Mouse (Mus musculus) liver, embryonic 13.5 days (tissue): ENCODE data around the gene Eif4a1. TPM values are rescaled to one million over a fixed set of nuclear protein-coding genes. Genes with fewer than 3 reads are reported as not detected.
"Not testable (repeated sequence)": the region's sequence is repeated elsewhere in the genome, so short reads cannot be mapped to it uniquely, and the experiment has no call there.

Source experiments
- ATAC-seq: fragments of 200-750 bp; cut with Nextera tagmentation; 2 replicates; pipeline ENCODE4 v1.8.0; 2017; ENCODE audit warnings: low read depth, mild to moderate bottlenecking, moderate number of reproducible peaks, moderate library complexity
- DNase-seq: peaks from one replicate; pipeline ENCODE4 v3.0.0; 2022
- H3K27ac ChIP-seq: fragments of 300-500 bp; sonication (generic); 2 replicates; pipeline ENCODE4 v1.5.1; 2015; ENCODE audit warnings: moderate library complexity, mild to moderate bottlenecking, inconsistent platforms
- H3K27me3 ChIP-seq: fragments of 300-500 bp; sonication (generic); 2 replicates; pipeline ENCODE4 v1.6.1; 2015; ENCODE audit warnings: mild to moderate bottlenecking, inconsistent platforms
- H3K36me3 ChIP-seq: fragments of 300-500 bp; sonication (generic); 2 replicates; pipeline ENCODE4 v1.6.1; 2015; ENCODE audit warnings: mild to moderate bottlenecking, inconsistent platforms
- H3K4me1 ChIP-seq: fragments of 300-500 bp; sonication (generic); replicated peaks from 2 replicates; pipeline ENCODE4 v1.6.1; 2015; ENCODE audit warnings: inconsistent platforms
- H3K4me2 ChIP-seq: fragments of 300-500 bp; sonication (generic); 2 replicates; pipeline ENCODE4 v1.6.1; 2015; ENCODE audit warnings: inconsistent platforms, mild to moderate bottlenecking, moderate library complexity
- H3K4me3 ChIP-seq: fragments of 300-500 bp; sonication (generic); replicated peaks from 2 replicates; pipeline ENCODE4 v1.5.1; 2015; ENCODE audit warnings: mild to moderate bottlenecking, inconsistent platforms
- H3K9ac ChIP-seq: fragments of 300-500 bp; sonication (generic); 2 replicates; pipeline ENCODE4 v1.6.1; 2015; ENCODE audit warnings: mild to moderate bottlenecking, inconsistent platforms
- H3K9me3 ChIP-seq: fragments of 300-500 bp; sonication (generic); replicated peaks from 2 replicates; pipeline ENCODE4 v1.6.1; 2016; ENCODE audit warnings: inconsistent platforms
- WGBS: fragments of 180-500 bp; shearing (Covaris S2); methylation state at CpG from one replicate; pipeline ENCODE4 v1.1.7; 2015; ENCODE audit not compliant: insufficient replicate concordance; 5-methylcytosine and 5-hydroxymethylcytosine counted together
- microRNA counts: library from miRNA; unstranded; fragments of <30 nt; microRNA quantifications from one replicate; lab custom pipeline; 2016
- microRNA-seq: library from miRNA; unstranded; fragments of <30 nt; microRNA quantifications from one replicate; pipeline ENCODE4, GENCODE M21; 2016
- polyA plus RNA-seq: library from polyadenylated mRNA; unstranded; fragments of >200 nt; fragmentation: Nextera tagmentation; extraction: Ambion mirVana; gene quantifications from 2 replicates; pipeline ENCODE4 v1.2.1, GENCODE M21; 2015

Gene Eif4a1
- polyA plus RNA-seq, 1 experiment from 2014 or later, result 351 TPM

GRCm38 (mm10) chr11:69629802-69630201 is 42.4 kb downstream of the Eif4a1 start:
- WGBS, result 53% methylated on average over 1 of the region's 1 CpGs
- DNase-seq, result no peak

GRCm38 (mm10) chr11:69628286-69628685 is 43.9 kb downstream of the Eif4a1 start:
- H3K36me3 ChIP-seq, result no peaks in the 10 kb centered on the region
- 33% methylated on average over 6 of the region's 6 CpGs for WGBS
- H3K4me2 ChIP-seq, result no peak overlapping the region
- H3K4me3 ChIP-seq, result no peak overlapping the region
- no peaks in the 10 kb centered on the region for H3K9me3 ChIP-seq
- no peak overlapping the region for H3K9ac ChIP-seq
- H3K27me3 ChIP-seq, result no peaks in the 10 kb centered on the region
- ATAC-seq (no peak), DNase-seq (peak; percentile 69)
- H3K4me1 ChIP-seq, result peaks cover 17% of the 10 kb centered on the region
- H3K27ac ChIP-seq, result no peak overlapping the region

More at GRCm38 (mm10) chr11:69629802-69630201, 42.4 kb downstream of the Eif4a1 start:
- no peak overlapping the region for H3K4me2 ChIP-seq
- H3K4me3 ChIP-seq, result no peak overlapping the region
- H3K9me3 ChIP-seq, result no peaks in the 10 kb centered on the region
- no peak overlapping the region for H3K9ac ChIP-seq
- no peak for ATAC-seq
- no peaks in the 10 kb centered on the region for H3K36me3 ChIP-seq
- no peak overlapping the region for H3K27ac ChIP-seq
- H3K4me1 ChIP-seq, result peaks cover 28% of the 10 kb centered on the region
- H3K27me3 ChIP-seq, result no peaks in the 10 kb centered on the region

- 68% methylated on average over 2 of the region's 2 CpGs for WGBS
- not testable (repeated sequence) for H3K27ac ChIP-seq, DNase-seq, H3K27me3 ChIP-seq, H3K4me2 ChIP-seq, ATAC-seq, H3K9ac ChIP-seq, H3K4me3 ChIP-seq, H3K36me3 ChIP-seq, H3K9me3 ChIP-seq
- H3K4me1 ChIP-seq, result peaks cover 40% of the 10 kb centered on the region
Observed at GRCm38 (mm10) chr11:69624339-69624738, 47.9 kb downstream of the Eif4a1 start.

- Histone ChIP-seq H3K27ac (no peak overlapping the region), H3K36me3 (no peaks in the 10 kb centered on the region), H3K4me2 (peak overlapping the region; percentile 72; the same call in 1 of the 2 replicates), H3K4me1 (peaks cover 44% of the 10 kb centered on the region), H3K27me3 (no peaks in the 10 kb centered on the region), H3K9ac (no peak overlapping the region), H3K4me3 (0 out of 2 replicates have a peak overlapping the region, but pooled peaks have one; percentile 59), H3K9me3 (no peaks in the 10 kb centered on the region)
- ATAC-seq, result no peak
- no peak for DNase-seq
- 66% methylated on average over 4 of the region's 4 CpGs for WGBS
Observed at GRCm38 (mm10) chr11:69623006-69623405, 49.2 kb downstream of the Eif4a1 start.

- peak overlapping the region; percentile 66 for H3K9ac ChIP-seq
- peaks cover 50% of the 10 kb centered on the region for H3K4me1 ChIP-seq
- ATAC-seq (no peak), DNase-seq (no peak)
- peak overlapping the region; percentile 79 for H3K27ac ChIP-seq
- peak overlapping the region; percentile 72 for H3K4me2 ChIP-seq
- H3K27me3 ChIP-seq, result no peaks in the 10 kb centered on the region
- H3K36me3 ChIP-seq, result no peaks in the 10 kb centered on the region
- 53% methylated on average over 6 of the region's 6 CpGs for WGBS
- peak overlapping the region; percentile 59 for H3K4me3 ChIP-seq
- no peaks in the 10 kb centered on the region for H3K9me3 ChIP-seq
Observed at GRCm38 (mm10) chr11:69622406-69622805, 49.8 kb downstream of the Eif4a1 start.

GRCm38 (mm10) chr11:69621571-69622268 is 50.5 kb downstream of the Eif4a1 start, which contains the start of gene Sat2:
Sat2 (plus strand) TSS chr11:69622024.
- Histone ChIP-seq H3K27me3 (peaks cover 5% of the 10 kb centered on the region), H3K4me3 (peak within 1 kb of the TSS; percentile 59), H3K4me1 (peaks cover 55% of the 10 kb centered on the region), H3K4me2 (peak within 1 kb of the TSS; percentile 72), H3K9me3 (no peaks in the 10 kb centered on the region), H3K9ac (peak within 1 kb of the TSS; percentile 66), H3K36me3 (no peaks in the 10 kb centered on the region), H3K27ac (peak within 1 kb of the TSS; percentile 79)
- WGBS, result 4% methylated on average over 20 of the region's 20 CpGs
- no peak for DNase-seq
- peak; percentile 54 for ATAC-seq

GRCm38 (mm10) chr11:69620394-69621081 is 51.7 kb downstream of the Eif4a1 start:
- WGBS, result 37% methylated on average over 7 of the region's 7 CpGs
- H3K9ac ChIP-seq, result peak overlapping the region; percentile 66; the same call in 1 of the 2 replicates
- peaks cover 55% of the 10 kb centered on the region for H3K4me1 ChIP-seq
- no peaks in the 10 kb centered on the region for H3K36me3 ChIP-seq
- H3K9me3 ChIP-seq, result no peaks in the 10 kb centered on the region
- DNase-seq (no peak), ATAC-seq (peak; percentile 49; the same call in 1 of the 2 replicates)
- H3K4me2 ChIP-seq, result peak overlapping the region; percentile 72
- no peak overlapping the region for H3K4me3 ChIP-seq
- H3K27ac ChIP-seq, result peak overlapping the region; percentile 79
- H3K27me3 ChIP-seq, result peaks cover 5% of the 10 kb centered on the region

GRCm38 (mm10) chr11:69617805-69618204 is 54.4 kb downstream of the Eif4a1 start, which contains the start of gene Shbg:
Shbg (minus strand) TSS chr11:69617905.
- H3K4me3 ChIP-seq, result peak within 1 kb of the TSS; percentile 22
- peak within 1 kb of the TSS; percentile 55 for H3K27ac ChIP-seq
- peaks cover 66% of the 10 kb centered on the region for H3K4me1 ChIP-seq
- no peaks in the 10 kb centered on the region for H3K9me3 ChIP-seq
- peaks cover 9% of the 10 kb centered on the region for H3K27me3 ChIP-seq
- peak within 1 kb of the TSS; percentile 39; the same call in 1 of the 2 replicates for H3K9ac ChIP-seq
- H3K4me2 ChIP-seq, result peak within 1 kb of the TSS; percentile 47
- DNase-seq (no peak), ATAC-seq (peak; percentile 32)
- WGBS, result 38% methylated on average over 5 of the region's 5 CpGs
- H3K36me3 ChIP-seq, result no peaks in the 10 kb centered on the region

MicroRNAs within 50 kb of the gene (microRNA counts, 519-probe panel; counts per million panel counts)
- 114 counts per million for microRNA mmu-miR-1934 (lab: Ali Mortazavi, UCI)
- 4,204 counts per million, percentile 35 among the panel's probes with 10 or more counts for microRNA mmu-miR-467f (lab: Ali Mortazavi, UCI)

Small RNA genes lying within 50 kb of the gene (microRNA-seq; reads per million reads assigned to microRNA genes)
- gene Mir1934 (10.0 reads per million, percentile 23 among the genes with 10 or more reads in this experiment), gene Mir467f (not detected)

Other genes starting within 250 kb of the Eif4a1 start
- gene Dnah2, start 123.3 kb downstream of the Eif4a1 start, polyA plus RNA-seq, result 0.06 and 0.12 TPM in 2 replicates
- 0.75 and 0.85 TPM in 2 replicates for gene Efnb3, start 112.2 kb downstream of the Eif4a1 start, polyA plus RNA-seq
- gene Wrap53, start 92.2 kb downstream of the Eif4a1 start, polyA plus RNA-seq, result 23.1 and 23.7 TPM in 2 replicates
- gene Trp53, start 92.1 kb downstream of the Eif4a1 start, polyA plus RNA-seq, result 83.0 and 90.4 TPM in 2 replicates
- gene Atp1b2, start 66.5 kb downstream of the Eif4a1 start, polyA plus RNA-seq, result 21.7 and 30.8 TPM in 2 replicates
- 33.4 and 34.8 TPM in 2 replicates for gene Shbg, start 54.5 kb downstream of the Eif4a1 start, polyA plus RNA-seq
- 11.6 and 12.3 TPM in 2 replicates for gene Sat2, start 50.4 kb downstream of the Eif4a1 start, polyA plus RNA-seq
- gene Fxr2, start 39.4 kb downstream of the Eif4a1 start, polyA plus RNA-seq, result 7.9 and 8.2 TPM in 2 replicates
- gene Sox15, start 17.1 kb downstream of the Eif4a1 start, polyA plus RNA-seq, result not detected in 2 replicates
- gene Mpdu1, start 9.8 kb downstream of the Eif4a1 start, polyA plus RNA-seq, result 36.9 and 39.2 TPM in 2 replicates
- gene Cd68, start 6.3 kb downstream of the Eif4a1 start, polyA plus RNA-seq, result 17.3 and 17.4 TPM in 2 replicates
- 37.3 and 38.6 TPM in 2 replicates for gene Senp3, start 9.7 kb upstream of the Eif4a1 start, polyA plus RNA-seq
- gene Tnfsf13, start 13.4 kb upstream of the Eif4a1 start, polyA plus RNA-seq, result 0.10 TPM in 1 of 2 replicates, not detected in the other
- 2.1 and 2.6 TPM in 2 replicates for gene Tnfsf12, start 23.4 kb upstream of the Eif4a1 start, polyA plus RNA-seq
- 1.1 and 1.4 TPM in 2 replicates for gene Tnfsfm13, start 23.7 kb upstream of the Eif4a1 start, polyA plus RNA-seq
- 9.6 and 10.8 TPM in 2 replicates for gene Polr2a, start 86.2 kb upstream of the Eif4a1 start, polyA plus RNA-seq
- not detected in 2 replicates for gene Slc35g3, start 89.5 kb upstream of the Eif4a1 start, polyA plus RNA-seq
- 0.38 and 0.43 TPM in 2 replicates for gene Zbtb4, start 93.5 kb upstream of the Eif4a1 start, polyA plus RNA-seq
- gene Chrnb1, start 123.5 kb upstream of the Eif4a1 start, polyA plus RNA-seq, result 0.43 and 0.59 TPM in 2 replicates
- gene Fgf11, start 129.4 kb upstream of the Eif4a1 start, polyA plus RNA-seq, result 0.07 and 0.20 TPM in 2 replicates
- 0.46 and 0.50 TPM in 2 replicates for gene Tmem102, start 133.2 kb upstream of the Eif4a1 start, polyA plus RNA-seq
- not detected in 2 replicates for gene Gm39566, start 142.9 kb upstream of the Eif4a1 start, polyA plus RNA-seq
- not detected in 2 replicates for gene Spem2, start 146.0 kb upstream of the Eif4a1 start, polyA plus RNA-seq
- not detected in 2 replicates for gene Spem1, start 149.8 kb upstream of the Eif4a1 start, polyA plus RNA-seq
- 0.68 and 0.75 TPM in 2 replicates for gene Nlgn2, start 165.4 kb upstream of the Eif4a1 start, polyA plus RNA-seq
- gene Tmem256, start 166.1 kb upstream of the Eif4a1 start, polyA plus RNA-seq, result 321 and 345 TPM in 2 replicates
- 28.0 and 29.9 TPM in 2 replicates for gene Plscr3, start 174.0 kb upstream of the Eif4a1 start, polyA plus RNA-seq
- 0.76 and 1.5 TPM in 2 replicates for gene Tnk1, start 186.3 kb upstream of the Eif4a1 start, polyA plus RNA-seq
- gene Tmem95, start 205.6 kb upstream of the Eif4a1 start, polyA plus RNA-seq, result not detected in 2 replicates
- 0.89 and 1.3 TPM in 2 replicates for gene Kctd11, start 209.0 kb upstream of the Eif4a1 start, polyA plus RNA-seq
- gene Acap1, start 223.1 kb upstream of the Eif4a1 start, polyA plus RNA-seq, result 4.4 and 4.9 TPM in 2 replicates
- gene 2810408A11Rik, start 228.6 kb upstream of the Eif4a1 start, polyA plus RNA-seq, result 0.89 and 1.0 TPM in 2 replicates
- gene Neurl4, start 228.6 kb upstream of the Eif4a1 start, polyA plus RNA-seq, result 2.3 and 2.8 TPM in 2 replicates
- 107 and 116 TPM in 2 replicates for gene Gps2, start 241.5 kb upstream of the Eif4a1 start, polyA plus RNA-seq
- 1,847 and 1,941 TPM in 2 replicates for gene Eif5a, start 249.5 kb upstream of the Eif4a1 start, polyA plus RNA-seq